Mouse (Mus musculus) olfactory bulb, adult 2 months (tissue): Measurements from ENCODE around the gene Spink4.

Experiments used
- CTCF ChIP-seq: fragments of 200-500 bp; IDR thresholded peaks from 2 replicates; pipeline ENCODE4 v1.5.1; 2012; ENCODE audit warnings: low read depth, mild to moderate bottlenecking, low read length, moderate library complexity; ENCODE audit not compliant: insufficient read depth
- POLR2A ChIP-seq: fragments of 200-500 bp; IDR thresholded peaks from 2 replicates; pipeline ENCODE4 v1.6.1; 2012; ENCODE audit warnings: mild to moderate bottlenecking, low read depth, low read length, moderate library complexity; ENCODE audit not compliant: insufficient read depth

GRCm38 (mm10) chr4:40914287-40914867 lies 5.5 kb upstream of the Spink4 start:
- no peak for TF ChIP-seq POLR2A
- TF ChIP-seq CTCF = no peak
